Mouse (Mus musculus) gastrocnemius, postnatal 36 days (tissue): ENCODE measurements at regions not wholly inside any gene's neighbourhood (a gene's known extent, or its start where the extent isn't known, plus 50 kb on each side); places are given as distances from the start of the nearest gene placed in this dataset.
"Not testable (repeated sequence)": the region's sequence is repeated elsewhere in the genome, so short reads cannot be mapped to it uniquely, and the experiment has no call there.

Experiments
- DNase-seq, 2 experiments: peaks; one replicate each; pipeline ENCODE4 v3.0.0; 2022
- intact Hi-C: fragments of 180-260 bp; cut with DNase I; formaldehyde crosslinking; loops from one replicate; pipeline ENCODE4 v1.15.1; 2025

GRCm38 (mm10) chr6:31124872-31125271, 166.0 kb upstream of the Klf14 start:
- intact Hi-C loops, result loop anchor here (5.0 kb wide), 1 partner anchor 48 kb away; no protein-coding TSS in a partner anchor
- DNase-seq, result no peak

GRCm38 (mm10) chr6:31125328-31126118, 166.6 kb upstream of the Klf14 start:
- no peak for DNase-seq
- intact Hi-C loops, result loop anchor here (5.0 kb wide), 1 partner anchor 48 kb away; no protein-coding TSS in a partner anchor

- intact Hi-C loops, result loop anchor here (5.0 kb wide), 1 partner anchor 49 kb away; no protein-coding TSS in a partner anchor
- no peak for DNase-seq
These were observed 167.4 kb upstream of the Klf14 start for GRCm38 (mm10) chr6:31126131-31126871.

- intact Hi-C loops, result loop anchor here (5.0 kb wide), 1 partner anchor 52 kb away; no protein-coding TSS in a partner anchor
- no peak for DNase-seq
These were observed 170.3 kb upstream of the Klf14 start for GRCm38 (mm10) chr6:31129170-31129569.

GRCm38 (mm10) chr6:31129987-31130386, 171.1 kb upstream of the Klf14 start:
- intact Hi-C loops, result loop anchor here (5.0 kb wide), 1 partner anchor 53 kb away; no protein-coding TSS in a partner anchor
- no peak for DNase-seq

GRCm38 (mm10) chr6:31130522-31130921, 171.6 kb upstream of the Klf14 start:
- intact Hi-C loops, result no loop called here
- DNase-seq, result no peak

GRCm38 (mm10) chr6:31131716-31132115, 172.8 kb upstream of the Klf14 start:
- DNase-seq, result no peak
- intact Hi-C loops, result no loop called here

- intact Hi-C loops, result no loop called here
- no peak for DNase-seq
These were observed 173.7 kb upstream of the Klf14 start for GRCm38 (mm10) chr6:31132396-31133190.

GRCm38 (mm10) chr6:31133896-31134735, 175.2 kb upstream of the Klf14 start:
- DNase-seq, result no peak
- intact Hi-C loops, result no loop called here

- intact Hi-C loops, result no loop called here
- no peak for DNase-seq
These were observed 175.8 kb upstream of the Klf14 start for GRCm38 (mm10) chr6:31134736-31135077.

- DNase-seq, result no peak
- intact Hi-C loops, result no loop called here
These were observed 176.7 kb upstream of the Klf14 start for GRCm38 (mm10) chr6:31135580-31135979.

GRCm38 (mm10) chr6:31136895-31137294, 178.0 kb upstream of the Klf14 start:
- intact Hi-C loops, result no loop called here

GRCm38 (mm10) chr6:31137351-31137750, 178.5 kb upstream of the Klf14 start:
- intact Hi-C loops, result no loop called here
- DNase-seq, result no peak

More at GRCm38 (mm10) chr6:31136895-31137294, 178.0 kb upstream of the Klf14 start:
- peak in 1 of 2 experiments; percentile 44 for DNase-seq

- intact Hi-C loops, result no loop called here
- no peak for DNase-seq
These were observed 181.1 kb upstream of the Klf14 start for GRCm38 (mm10) chr6:31140000-31140399.

GRCm38 (mm10) chr6:31140593-31140992, 181.7 kb upstream of the Klf14 start:
- DNase-seq, result no peak
- intact Hi-C loops, result no loop called here

- intact Hi-C loops, result no loop called here
These were observed 182.6 kb upstream of the Klf14 start for GRCm38 (mm10) chr6:31141486-31141885.

GRCm38 (mm10) chr6:31142479-31143007, 183.7 kb upstream of the Klf14 start:
- DNase-seq, intact Hi-C loops: not testable (repeated sequence)

More at GRCm38 (mm10) chr6:31141486-31141885, 182.6 kb upstream of the Klf14 start:
- peak in 1 of 2 experiments; percentile 33 for DNase-seq

- intact Hi-C loops, result no loop called here
- peak in 1 of 2 experiments; percentile 34 for DNase-seq
These were observed 186.8 kb upstream of the Klf14 start for GRCm38 (mm10) chr6:31145687-31146086.

- no peak for DNase-seq
- intact Hi-C loops, result no loop called here
These were observed 187.9 kb upstream of the Klf14 start for GRCm38 (mm10) chr6:31146779-31147178.
